Mouse (Mus musculus): ENCODE measurements at regions not wholly inside any gene's neighbourhood (a gene's known extent, or its start where the extent isn't known, plus 50 kb on each side); places are given as distances from the start of the nearest gene placed in this dataset.

- Histone ChIP-seq H3K4me3 (replicated peaks; ENCODE audit: low read length) (no peak overlapping the region), H3K4me2 (replicated peaks; ENCODE audit: low read depth, low read length, severe bottlenecking) (no peak overlapping the region), H3K4me1 (ENCODE audit: control insufficient read depth, insufficient read depth, low read length) (no peaks in the 10 kb centered on the region), H3K27me3 (ENCODE audit: control insufficient read depth, insufficient read depth, low read length) (no peaks in the 10 kb centered on the region), H3K36me3 (ENCODE audit: control insufficient read depth, insufficient read depth, low read length) (no peaks in the 10 kb centered on the region), H3K9me3 (ENCODE audit: control insufficient read depth, low read length) (no peaks in the 10 kb centered on the region), H3K27ac (replicated peaks; ENCODE audit: low read depth, low read length) (no peak overlapping the region), H3K9ac (ENCODE audit: low read depth, low read length, severe bottlenecking) (no peak overlapping the region)
- no peak for TF ChIP-seq POLR2A (IDR thresholded peaks at IDR 0.05; ENCODE audit: borderline replicate concordance, extremely low read depth, insufficient read depth, insufficient read length)
- no peak for ATAC-seq (ENCODE audit: low FRiP score, low read depth)
- DNase-seq (ENCODE audit: low spot score): no peak
Measured at GRCm38 (mm10) chr12:14209881-14210280, 58.0 kb upstream of the Fam84a start.

DNA sequence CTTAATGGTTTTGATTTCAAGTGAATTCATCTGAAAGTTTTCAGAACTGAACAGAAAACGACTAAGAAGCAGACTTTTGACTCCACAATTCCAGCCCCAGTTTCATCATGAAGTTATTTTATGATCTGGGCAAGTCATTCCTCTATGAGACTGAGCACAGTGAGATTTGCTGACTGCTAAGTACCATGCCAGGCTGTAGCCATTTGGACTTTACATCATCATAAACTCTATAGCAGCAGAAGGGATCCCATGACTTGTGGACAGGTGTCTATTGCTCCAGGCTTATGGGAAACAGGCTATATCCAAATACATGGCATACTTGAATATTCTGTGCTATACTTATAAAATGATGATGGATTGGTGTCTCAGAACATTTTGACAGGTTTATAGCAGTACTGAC, 55.4 kb upstream of the Fam84a start:
- TF ChIP-seq POLR2A (IDR thresholded peaks at IDR 0.05; ENCODE audit: borderline replicate concordance, extremely low read depth, insufficient read depth, insufficient read length): no peak
- ATAC-seq (ENCODE audit: low FRiP score, low read depth): no peak
- no peaks in the 10 kb centered on the region for H3K36me3 ChIP-seq (ENCODE audit: control insufficient read depth, insufficient read depth, low read length)
- WGBS: 51% methylated on average over 1 of the region's 1 CpGs
- no peak overlapping the region for H3K27ac ChIP-seq (replicated peaks; ENCODE audit: low read depth, low read length)
- H3K4me3 ChIP-seq (replicated peaks; ENCODE audit: low read length): no peak overlapping the region
- H3K27me3 ChIP-seq (ENCODE audit: control insufficient read depth, insufficient read depth, low read length): no peaks in the 10 kb centered on the region
- no peak for DNase-seq (ENCODE audit: low spot score)
- H3K9me3 ChIP-seq (ENCODE audit: control insufficient read depth, low read length): no peaks in the 10 kb centered on the region
- no peak overlapping the region for H3K4me2 ChIP-seq (replicated peaks; ENCODE audit: low read depth, low read length, severe bottlenecking)
- H3K4me1 ChIP-seq (ENCODE audit: control insufficient read depth, insufficient read depth, low read length): no peaks in the 10 kb centered on the region
- H3K9ac ChIP-seq (ENCODE audit: low read depth, low read length, severe bottlenecking): no peak overlapping the region

DNA sequence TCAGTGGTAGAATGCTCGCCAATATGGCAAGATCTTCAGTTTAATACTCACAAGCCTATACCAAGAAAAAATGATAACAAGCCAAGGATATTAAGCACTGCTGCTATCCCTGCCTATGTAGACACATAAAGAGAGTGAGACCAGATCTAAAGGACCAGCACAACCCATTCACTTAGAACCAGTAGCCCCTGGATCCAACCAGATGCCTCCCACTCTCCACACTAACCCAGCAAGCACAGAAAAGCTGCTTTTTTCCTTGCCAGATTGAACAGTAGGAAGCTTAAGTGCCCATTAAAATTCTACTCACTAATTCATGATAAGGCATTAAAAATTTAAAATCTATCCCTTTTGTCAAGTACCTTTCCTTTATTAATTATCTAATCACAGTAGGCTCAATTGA, 52.6 kb upstream of the Fam84a start:
- WGBS: 76% methylated on average over 1 of the region's 1 CpGs
- Histone ChIP-seq H3K36me3 (ENCODE audit: control insufficient read depth, insufficient read depth, low read length) (no peaks in the 10 kb centered on the region), H3K4me2 (replicated peaks; ENCODE audit: low read depth, low read length, severe bottlenecking) (no peak overlapping the region), H3K27ac (replicated peaks; ENCODE audit: low read depth, low read length) (no peak overlapping the region), H3K4me1 (ENCODE audit: control insufficient read depth, insufficient read depth, low read length) (no peaks in the 10 kb centered on the region), H3K9me3 (ENCODE audit: control insufficient read depth, low read length) (no peaks in the 10 kb centered on the region), H3K4me3 (replicated peaks; ENCODE audit: low read length) (no peak overlapping the region), H3K27me3 (ENCODE audit: control insufficient read depth, insufficient read depth, low read length) (no peaks in the 10 kb centered on the region), H3K9ac (ENCODE audit: low read depth, low read length, severe bottlenecking) (no peak overlapping the region)
- no peak for DNase-seq (ENCODE audit: low spot score)
- no peak for ATAC-seq (ENCODE audit: low FRiP score, low read depth)
- TF ChIP-seq POLR2A (IDR thresholded peaks at IDR 0.05; ENCODE audit: borderline replicate concordance, extremely low read depth, insufficient read depth, insufficient read length): no peak

Measured in limb, embryonic 14.5 days (tissue).